Mouse (Mus musculus) kidney, adult 2 months (tissue): ENCODE measurements around the gene Pcsk5. TPM values are rescaled to one million over a fixed set of nuclear protein-coding genes. Genes with fewer than 3 reads are reported as not detected.
A peak's percentile ranks its signal among the peaks of the same experiment; 100 is the strongest.

Source experiments
- DNase-seq: peaks from one replicate; pipeline ENCODE4 v3.0.0; 2021
- H3K27ac ChIP-seq: fragments of 200-500 bp; 2 replicates; pipeline ENCODE4 v1.5.1; 2012; ENCODE audit warnings: low read depth, low read length, control low read depth, inconsistent platforms; ENCODE audit not compliant: insufficient read depth
- H3K27me3 ChIP-seq: fragments of 200-500 bp; replicated peaks from 2 replicates; pipeline ENCODE4 v1.6.1; 2012; ENCODE audit warnings: mild to moderate bottlenecking, moderate library complexity, low read length, inconsistent platforms; ENCODE audit not compliant: control insufficient read depth, insufficient read depth
- H3K36me3 ChIP-seq: fragments of 200-500 bp; 2 replicates; pipeline ENCODE4 v1.6.1; 2012; ENCODE audit warnings: mild to moderate bottlenecking, moderate library complexity, low read length, inconsistent platforms; ENCODE audit not compliant: control insufficient read depth, insufficient read depth
- H3K4me1 ChIP-seq: fragments of 200-500 bp; 2 replicates; pipeline ENCODE4 v1.6.1; 2011; ENCODE audit warnings: low read length; ENCODE audit not compliant: control insufficient read depth, insufficient read depth
- H3K4me3 ChIP-seq: fragments of 200-500 bp; 2 replicates; pipeline ENCODE4 v1.5.1; 2011; ENCODE audit warnings: mild to moderate bottlenecking, low read depth, low read length, control low read depth; ENCODE audit not compliant: insufficient read depth
- CTCF ChIP-seq: fragments of 200-500 bp; conservative IDR thresholded peaks from 2 replicates; pipeline ENCODE4 v1.5.1; 2011; ENCODE audit warnings: low read depth, mild to moderate bottlenecking, control low read depth, low read length, moderate library complexity, mixed read lengths; ENCODE audit not compliant: insufficient read depth, insufficient read length
- POLR2A ChIP-seq: fragments of 200-500 bp; IDR thresholded peaks from one replicate; pipeline ENCODE4 v1.6.1; 2011; ENCODE audit warnings: low read depth, low read length, control low read depth
- WGBS: fragments of 180-500 bp; shearing (Covaris S2); methylation state at CpG from one replicate; pipeline ENCODE4 v1.1.7; 2018; 5-methylcytosine and 5-hydroxymethylcytosine counted together
- polyA plus RNA-seq: library from polyadenylated mRNA; depleted of rRNA; stranded (reverse); fragments of >200 nt; gene quantifications from 2 replicates; pipeline ENCODE4 v1.2.3, GENCODE M21; 2012

The Pcsk5 gene
- polyA plus RNA-seq, 1 experiment, result 9.4 TPM

- Histone ChIP-seq H3K27me3 (no peaks in the 10 kb centered on the region), H3K36me3 (no peaks in the 10 kb centered on the region), H3K27ac (no peak overlapping the region), H3K4me3 (no peak overlapping the region), H3K4me1 (0 out of 2 replicates have a peak, but pooled peaks cover 12% of the 10 kb centered on the region)
- WGBS, result 70% methylated on average over 2 of the region's 2 CpGs
- peak; percentile 38 for DNase-seq
- TF ChIP-seq POLR2A (no peak), CTCF (no peak)
Observed at GRCm38 (mm10) chr19:17831376-17831775, 6.1 kb downstream of the Pcsk5 start.

GRCm38 (mm10) chr19:17828414-17828813 is 9.0 kb downstream of the Pcsk5 start:
- H3K4me1 ChIP-seq, result 0 out of 2 replicates have a peak, but pooled peaks cover 10% of the 10 kb centered on the region
- H3K4me3 ChIP-seq, result no peak overlapping the region
- no peak for DNase-seq
- no peak overlapping the region for H3K27ac ChIP-seq
- 64% methylated on average over 8 of the region's 8 CpGs for WGBS
- no peaks in the 10 kb centered on the region for H3K27me3 ChIP-seq
- no peak for TF ChIP-seq CTCF
- TF ChIP-seq POLR2A, result no peak
- no peaks in the 10 kb centered on the region for H3K36me3 ChIP-seq

GRCm38 (mm10) chr19:17826694-17827093 is 10.7 kb downstream of the Pcsk5 start:
- TF ChIP-seq POLR2A (no peak), CTCF (no peak)
- 79% methylated on average over 3 of the region's 3 CpGs for WGBS
- H3K36me3 ChIP-seq, result no peaks in the 10 kb centered on the region
- H3K4me1 ChIP-seq, result 0 out of 2 replicates have a peak, but pooled peaks cover 10% of the 10 kb centered on the region
- no peak overlapping the region for H3K4me3 ChIP-seq
- no peak for DNase-seq
- H3K27me3 ChIP-seq, result no peaks in the 10 kb centered on the region
- no peak overlapping the region for H3K27ac ChIP-seq

- TF ChIP-seq POLR2A, result no peak
- TF ChIP-seq CTCF, result no peak
- Histone ChIP-seq H3K4me3 (no peak overlapping the region), H3K27ac (no peak overlapping the region), H3K27me3 (no peaks in the 10 kb centered on the region), H3K36me3 (no peaks in the 10 kb centered on the region), H3K4me1 (no peaks in the 10 kb centered on the region; the same call in 1 of the 2 replicates)
- WGBS, result 96% methylated on average over 2 of the region's 2 CpGs
- DNase-seq, result no peak
Observed at GRCm38 (mm10) chr19:17820046-17820445, 17.4 kb downstream of the Pcsk5 start.

- 63% methylated on average over 5 of the region's 5 CpGs for WGBS
- H3K27ac ChIP-seq, result no peak overlapping the region
- H3K27me3 ChIP-seq, result no peaks in the 10 kb centered on the region
- no peaks in the 10 kb centered on the region for H3K36me3 ChIP-seq
- H3K4me3 ChIP-seq, result no peak overlapping the region
- no peak for TF ChIP-seq CTCF
- no peak for TF ChIP-seq POLR2A
- no peak for DNase-seq
- H3K4me1 ChIP-seq, result no peaks in the 10 kb centered on the region; the same call in 1 of the 2 replicates
Observed at GRCm38 (mm10) chr19:17819081-17819480, 18.4 kb downstream of the Pcsk5 start.

- Histone ChIP-seq H3K27me3 (no peaks in the 10 kb centered on the region), H3K27ac (no peak overlapping the region), H3K36me3 (no peaks in the 10 kb centered on the region), H3K4me1 (no peaks in the 10 kb centered on the region; the same call in 1 of the 2 replicates), H3K4me3 (no peak overlapping the region)
- no peak for TF ChIP-seq POLR2A
- TF ChIP-seq CTCF, result no peak
- 59% methylated on average over 3 of the region's 3 CpGs for WGBS
- no peak for DNase-seq
Observed at GRCm38 (mm10) chr19:17815062-17815461, 22.4 kb downstream of the Pcsk5 start.

GRCm38 (mm10) chr19:17813449-17813990 is 23.9 kb downstream of the Pcsk5 start:
- Histone ChIP-seq H3K27ac (no peak overlapping the region), H3K36me3 (no peaks in the 10 kb centered on the region), H3K27me3 (no peaks in the 10 kb centered on the region), H3K4me1 (no peaks in the 10 kb centered on the region), H3K4me3 (no peak overlapping the region)
- WGBS, result 76% methylated on average over 5 of the region's 5 CpGs
- TF ChIP-seq CTCF (no peak), POLR2A (no peak)
- no peak for DNase-seq
